Comparison of ENCODE assay signal across 24 mouse cellular contexts in genomic region chr5:148084766-148085165, GRCm38 (mm10).
DNase-seq lines count a peak whose midpoint lies in the region; TF ChIP-seq lines count a peak whose summit lies in the region.
"Had no signal": no experiment of that assay in that cellular context is flagged by ENCODE, and none has a peak within 500 bp of the region (broad histone marks: within the 10 kb centered on the region; RNA-seq: fewer than 3 reads in every experiment).

No protein-coding gene starts in this region.

- in situ Hi-C loops in ES-E14 (cut with MboI; ENCODE audit: low sequenced_read_pairs in 2 of 2, unreplicated experiment in 2 of 2), result no loop called here

- H3K4me3 ChIP-seq in E14TG2a.4 (replicated peaks; ENCODE audit: low read length), result no peak overlapping the region
- no peak overlapping the region for H3K4me3 ChIP-seq in ES-E14 (ENCODE audit: insufficient read depth in 1 of 2, low read depth in 1 of 2, low read length in 2 of 2, poor library complexity in 1 of 2, severe bottlenecking in 1 of 2)
- H3K4me3 ChIP-seq: embryonic facial prominence, embryonic 13.5 days; embryonic facial prominence, embryonic 15.5 days; erythroblast, embryonic 14.5 days; forebrain, embryonic 13.5 days; forebrain, embryonic 15.5 days had no signal

- H3K36me3 ChIP-seq in E14TG2a.4 (ENCODE audit: insufficient read depth, low read length) (no peaks in the 10 kb centered on the region), ES-E14 (ENCODE audit: control insufficient read depth, insufficient read depth, low read length, poor library complexity, severe bottlenecking) (no peaks in the 10 kb centered on the region)
- H3K36me3 ChIP-seq: embryonic facial prominence, embryonic 13.5 days; embryonic facial prominence, embryonic 15.5 days; forebrain, embryonic 15.5 days; G1E had no signal

- no peak overlapping the region for H3K27ac ChIP-seq in ES-E14 (ENCODE audit: insufficient read depth, low read depth, low read length, poor library complexity, severe bottlenecking)
- H3K27ac ChIP-seq: embryonic facial prominence, embryonic 13.5 days; embryonic facial prominence, embryonic 15.5 days; forebrain, embryonic 13.5 days; forebrain, embryonic 15.5 days had no signal

- no peaks in the 10 kb centered on the region for H3K27me3 ChIP-seq in E14TG2a.4 (ENCODE audit: insufficient read depth, low read length)
- H3K27me3 ChIP-seq: embryonic facial prominence, embryonic 13.5 days; embryonic facial prominence, embryonic 15.5 days; forebrain, embryonic 13.5 days; forebrain, embryonic 15.5 days; Patski had no signal

- H3K9me3 ChIP-seq in E14TG2a.4 (ENCODE audit: low read length) (peaks cover 14% of the 10 kb centered on the region), ES-E14 (ENCODE audit: control insufficient read depth, insufficient read depth, low read depth, low read length) (no peaks in the 10 kb centered on the region)
- H3K9me3 ChIP-seq: embryonic facial prominence, embryonic 13.5 days; embryonic facial prominence, embryonic 15.5 days; forebrain, embryonic 15.5 days had no signal

- H3K4me1 ChIP-seq in E14TG2a.4 (replicated peaks; ENCODE audit: low read depth, low read length) (0 out of 2 replicates have a peak, but pooled peaks cover 4% of the 10 kb centered on the region), ES-E14 (ENCODE audit: control insufficient read depth in 2 of 2, insufficient read depth in 2 of 2, low read length in 2 of 2, poor library complexity in 1 of 2) (no peaks in the 10 kb centered on the region)
- H3K4me1 ChIP-seq: embryonic facial prominence, embryonic 13.5 days; embryonic facial prominence, embryonic 15.5 days; forebrain, embryonic 13.5 days; forebrain, embryonic 15.5 days had no signal

- peak; percentile 36 for TF ChIP-seq CTCF in E14TG2a.4 (conservative IDR thresholded peaks at IDR 0.05; ENCODE audit: low read length)

- peak; percentile 1 for DNase-seq in heart, adult 11 months
- DNase-seq in heart, adult 18-20 months, result no peak
- DNase-seq in ES-E14 (ENCODE audit: low read depth, low spot score), result peak; percentile 46
- peak; percentile 82 for DNase-seq in ZHBTc4 (ENCODE audit: low read depth, low spot score)
- no peak for DNase-seq in B cell, adult 2 months
- DNase-seq in urinary bladder, postnatal 10 days (ENCODE audit: low spot score), result no peak
- DNase-seq: adrenal gland, adult 8-10 months; adrenal gland, postnatal 25 days; cerebellum, adult 11 months; cerebellum, adult 18-20 months; cerebellum, adult 8-10 months; cerebellum, adult 9-11 months; cerebellum, postnatal 14 days; cerebellum, postnatal 36 days; embryo, embryonic 11 days; forebrain, postnatal 0 days had no signal

- no peak overlapping the region for H3K9ac ChIP-seq in ES-E14 (ENCODE audit: insufficient read depth, low read depth, low read length, poor library complexity, severe bottlenecking)
- H3K9ac ChIP-seq: embryonic facial prominence, embryonic 13.5 days; embryonic facial prominence, embryonic 15.5 days; forebrain, embryonic 13.5 days; forebrain, embryonic 15.5 days; forebrain, postnatal 0 days had no signal

TF ChIP-seq in ES-E14, 5 proteins besides CTCF, POLR2A, EP300 and RAD21:
- no peak for TF ChIP-seq ZC3H11A (IDR thresholded peaks at IDR 0.05; ENCODE audit: borderline replicate concordance, low read depth, low read length)
- TF ChIP-seq CHD2 (IDR thresholded peaks at IDR 0.05; ENCODE audit: low read depth, low read length), result 0 out of 2 replicates have a peak, but pooled peaks have one; percentile 38

Comparison
In these comparisons a context has a peak if more than half of its experiments do, and no peak if none do; other contexts are left out.
1. DNase-seq: peak in heart, adult 11 months (single experiment), ES-E14 (single experiment) and ZHBTc4 (single experiment); none in heart, adult 18-20 months (0 of 2), B cell, adult 2 months (0 of 2) and urinary bladder, postnatal 10 days (single experiment).